In genomic region chr3:142439591-142440093, GRCm38 (mm10) we compare ENCODE assay signal across 9 mouse cellular contexts. TPM values are rescaled to one million over a fixed set of nuclear protein-coding genes. Genes with fewer than 3 reads are reported as not detected.
A peak's percentile ranks its signal among the peaks of the same experiment; 100 is the strongest.
DNase-seq lines count a peak whose midpoint lies in the region; ATAC-seq lines count a peak whose summit lies in the region.
"Had no signal": no experiment of that assay in that cellular context is flagged by ENCODE, and none has a peak within 500 bp of the region (broad histone marks: within the 10 kb centered on the region; RNA-seq: fewer than 3 reads in every experiment).

No protein-coding gene starts in this region.

- H3K27ac ChIP-seq in heart, embryonic 15.5 days: peak overlapping the region; percentile 87
- H3K27ac ChIP-seq in limb, embryonic 15.5 days: peak overlapping the region; percentile 33; the same call in 1 of the 2 replicates
- H3K27ac ChIP-seq: limb, embryonic 12.5 days had no signal

- H3K4me2 ChIP-seq in heart, embryonic 15.5 days: peak overlapping the region; percentile 39
- H3K4me2 ChIP-seq in limb, embryonic 15.5 days: no peak overlapping the region
- H3K4me2 ChIP-seq: limb, embryonic 12.5 days had no signal

- no peaks in the 10 kb centered on the region for H3K36me3 ChIP-seq in heart, embryonic 15.5 days
- no peaks in the 10 kb centered on the region for H3K36me3 ChIP-seq in limb, embryonic 15.5 days
- H3K36me3 ChIP-seq: limb, embryonic 12.5 days had no signal

- DNase-seq in 416B (ENCODE audit: low read depth) (peak; percentile 28), liver (no peak)
- no peak for DNase-seq in cerebellum, postnatal 4 days (ENCODE audit: low spot score in 2 of 2)
- no peak for DNase-seq in cerebellum, adult 9-11 months

- no peaks in the 10 kb centered on the region for H3K27me3 ChIP-seq in heart, embryonic 15.5 days
- 0 out of 2 replicates have a peak, but pooled peaks cover 10% of the 10 kb centered on the region for H3K27me3 ChIP-seq in limb, embryonic 15.5 days

- no peaks in the 10 kb centered on the region for H3K9me3 ChIP-seq in heart, embryonic 15.5 days (replicated peaks)
- no peaks in the 10 kb centered on the region for H3K9me3 ChIP-seq in limb, embryonic 15.5 days
- H3K9me3 ChIP-seq: limb, embryonic 12.5 days had no signal

- 5% methylated on average over 7 of the region's 7 CpGs for WGBS in heart, embryonic 15.5 days
- 40% methylated on average over 7 of the region's 7 CpGs for WGBS in limb, embryonic 15.5 days

- peaks cover 42% of the 10 kb centered on the region for H3K4me1 ChIP-seq in heart, embryonic 15.5 days (replicated peaks)
- H3K4me1 ChIP-seq in limb, embryonic 15.5 days: peaks cover 11% of the 10 kb centered on the region

- H3K4me3 ChIP-seq in heart, embryonic 15.5 days: no peak overlapping the region
- no peak overlapping the region for H3K4me3 ChIP-seq in limb, embryonic 15.5 days
- H3K4me3 ChIP-seq: limb, embryonic 12.5 days had no signal

- H3K9ac ChIP-seq in heart, embryonic 15.5 days: no peak overlapping the region
- no peak overlapping the region for H3K9ac ChIP-seq in limb, embryonic 15.5 days
- H3K9ac ChIP-seq: limb, embryonic 12.5 days had no signal

- peak; percentile 37 for ATAC-seq in common myeloid progenitor, adult 5-6 weeks (replicated peaks; ENCODE audit: low read depth, poor library complexity, severe bottlenecking)
- ATAC-seq in heart, embryonic 15.5 days (replicated peaks; ENCODE audit: insufficient number of reproducible peaks, insufficient read depth, low FRiP score, low read depth): peak; percentile 81
- ATAC-seq in limb, embryonic 15.5 days (ENCODE audit: insufficient number of reproducible peaks, low FRiP score, low TSS enrichment, low read depth): no peak
- no peak for ATAC-seq in inflammation-experienced regulatory T-cells, adult 6 months

RNA-seq across cellular contexts. Expression of gene Pdlim5, which starts 44.1 kb away (rescaled TPM):
- total RNA-seq in common myeloid progenitor, adult 5-6 weeks (2017): 17.2 and 18.5 TPM in 2 replicates
- polyA plus RNA-seq in heart, embryonic 15.5 days (2015; fragmentation: Nextera tagmentation; extraction: Ambion mirVana): 180 and 220 TPM in 2 replicates
- polyA plus RNA-seq in limb, embryonic 15.5 days (2015; fragmentation: Nextera tagmentation; extraction: Ambion mirVana): 45.8 and 78.2 TPM in 2 replicates
- 10 to 100 TPM; 21.5 to 25.7 (median 25.4) TPM for polyA plus RNA-seq in inflammation-experienced regulatory T-cells, adult 6 months (2017; shearing (Covaris generic))

RNA-seq across cellular contexts. Expression of gene Gbp5, which starts 54.1 kb away (rescaled TPM):
- 8.4 and 10.4 TPM in 2 replicates for total RNA-seq in common myeloid progenitor, adult 5-6 weeks (2017)
- 0.19 and 0.20 TPM in 2 replicates for polyA plus RNA-seq in heart, embryonic 15.5 days (2015; fragmentation: Nextera tagmentation; extraction: Ambion mirVana)
- polyA plus RNA-seq in limb, embryonic 15.5 days (2015; fragmentation: Nextera tagmentation; extraction: Ambion mirVana): 0.09 TPM in 1 of 2 replicates, not detected in the other
- polyA plus RNA-seq in inflammation-experienced regulatory T-cells, adult 6 months (2017; shearing (Covaris generic)): 10 to 100 TPM; 12.0 to 15.8 (median 12.4) TPM
- polyA plus RNA-seq: limb, embryonic 12.5 days had no signal

Comparison
In these comparisons a context has a peak if more than half of its experiments do, and no peak if none do; other contexts are left out.
1. ATAC-seq: peak in common myeloid progenitor, adult 5-6 weeks (single experiment) and heart, embryonic 15.5 days (single experiment); none in limb, embryonic 15.5 days (single experiment) and inflammation-experienced regulatory T-cells, adult 6 months (single experiment).
2. RNA of gene Gbp5, which starts 54.1 kb away (polyA plus RNA-seq): 12.0 to 15.8 TPM in inflammation-experienced regulatory T-cells, adult 6 months; 0.19 to 0.20 TPM in heart, embryonic 15.5 days and 0.09 TPM in limb, embryonic 15.5 days; every median in the first group is over 10 times any median in the second.